Mouse (Mus musculus) adrenal gland, postnatal 4 days (tissue): ENCODE results near the gene Cdh11. TPM values are rescaled to one million over a fixed set of nuclear protein-coding genes. Genes with fewer than 3 reads are reported as not detected.

Experiments used
- DNase-seq, 2 experiments: peaks; one replicate each; pipeline ENCODE4 v3.0.0; 2021 to 2022; ENCODE audit warnings: low spot score in 2 of 2, mixed read lengths in 2 of 2
- long read RNA-seq, 2 experiments: library from polyadenylated mRNA; stranded (forward); transcript quantifications; one replicate each; pipeline ENCODE4 v2.0.0; 2021
- total RNA-seq, 2 experiments: library from RNA; stranded (reverse); gene quantifications; 2 replicates each; pipeline ENCODE4 v1.2.3; 2021

Cdh11 gene
- total RNA-seq, result 10 to 100 TPM; 61.3 to 80.2 TPM
- long read RNA-seq, experiment 1, full-length matches to known transcripts, result 10 of 16 reads
- long read RNA-seq, experiment 1, partial matches to known transcripts, result 2 of 16 reads
- long read RNA-seq, experiment 1, other reads (novel, unspliced or antisense), result 4 of 16 reads
- long read RNA-seq, experiment 2, full-length matches to known transcripts, result 25 of 54 reads
- long read RNA-seq, experiment 2, partial matches to known transcripts, result 18 of 54 reads
- long read RNA-seq, experiment 2, other reads (novel, unspliced or antisense), result 11 of 54 reads

GRCm38 (mm10) chr8:102785592-102786416 lies at the start of gene Cdh11:
TSS of gene Cdh11 (minus strand) at chr8:102785642.
- no peak for DNase-seq

GRCm38 (mm10) chr8:102813959-102814358 lies 28.5 kb upstream of the Cdh11 start:
- DNase-seq, result no peak

- no peak for DNase-seq
Observed at GRCm38 (mm10) chr8:102790303-102790702, 4.9 kb upstream of the Cdh11 start.

GRCm38 (mm10) chr8:102786467-102787360 lies 1.3 kb upstream of the Cdh11 start:
- DNase-seq, result no peak

GRCm38 (mm10) chr8:102784835-102785455 lies 497 bp downstream of the Cdh11 start:
- DNase-seq, result no peak

- DNase-seq, result no peak
Observed at GRCm38 (mm10) chr8:102783821-102784591, 1.4 kb downstream of the Cdh11 start.

GRCm38 (mm10) chr8:102782707-102783489 lies 2.5 kb downstream of the Cdh11 start:
- DNase-seq, result no peak

GRCm38 (mm10) chr8:102780899-102781298 lies 4.5 kb downstream of the Cdh11 start:
- peak; percentile 44 to 45 for DNase-seq

- DNase-seq, result no peak
Observed at GRCm38 (mm10) chr8:102774594-102774993, 10.8 kb downstream of the Cdh11 start.

GRCm38 (mm10) chr8:102771456-102771855 lies 14.0 kb downstream of the Cdh11 start:
- no peak for DNase-seq

GRCm38 (mm10) chr8:102753839-102754238 lies 31.6 kb downstream of the Cdh11 start:
- no peak for DNase-seq

GRCm38 (mm10) chr8:102742940-102743339 lies 42.5 kb downstream of the Cdh11 start:
- DNase-seq, result no peak

GRCm38 (mm10) chr8:102742008-102742591 lies 43.3 kb downstream of the Cdh11 start:
- DNase-seq, result no peak

- DNase-seq, result no peak
Observed at GRCm38 (mm10) chr8:102740963-102741362, 44.5 kb downstream of the Cdh11 start.

GRCm38 (mm10) chr8:102738961-102739487 lies 46.4 kb downstream of the Cdh11 start:
- DNase-seq, result no peak

- DNase-seq, result no peak
Observed at GRCm38 (mm10) chr8:102738395-102738794, 47.0 kb downstream of the Cdh11 start.

- no peak for DNase-seq
Observed at GRCm38 (mm10) chr8:102734419-102734818, 51.0 kb downstream of the Cdh11 start.

- DNase-seq, result no peak
Observed at GRCm38 (mm10) chr8:102726206-102726935, 59.1 kb downstream of the Cdh11 start.
